Mouse (Mus musculus) bone marrow, adult 2 months (tissue): ENCODE measurements at regions not wholly inside any gene's neighbourhood (a gene's known extent, or its start where the extent isn't known, plus 50 kb on each side); places are given as distances from the start of the nearest gene placed in this dataset.
"Not testable (repeated sequence)": the region's sequence is repeated elsewhere in the genome, so short reads cannot be mapped to it uniquely, and the experiment has no call there.

Experiments
- CTCF ChIP-seq: fragments of 200-500 bp; IDR thresholded peaks from 2 replicates; pipeline ENCODE4 v1.5.1; 2011; ENCODE audit warnings: low read length, control low read depth; ENCODE audit not compliant: control insufficient read depth, insufficient read depth
- POLR2A ChIP-seq: fragments of 200-500 bp; IDR thresholded peaks from 2 replicates; pipeline ENCODE4 v1.6.1; 2011; ENCODE audit warnings: low read depth, mild to moderate bottlenecking, control low read depth, low read length, borderline replicate concordance; ENCODE audit not compliant: control insufficient read depth

DNA sequence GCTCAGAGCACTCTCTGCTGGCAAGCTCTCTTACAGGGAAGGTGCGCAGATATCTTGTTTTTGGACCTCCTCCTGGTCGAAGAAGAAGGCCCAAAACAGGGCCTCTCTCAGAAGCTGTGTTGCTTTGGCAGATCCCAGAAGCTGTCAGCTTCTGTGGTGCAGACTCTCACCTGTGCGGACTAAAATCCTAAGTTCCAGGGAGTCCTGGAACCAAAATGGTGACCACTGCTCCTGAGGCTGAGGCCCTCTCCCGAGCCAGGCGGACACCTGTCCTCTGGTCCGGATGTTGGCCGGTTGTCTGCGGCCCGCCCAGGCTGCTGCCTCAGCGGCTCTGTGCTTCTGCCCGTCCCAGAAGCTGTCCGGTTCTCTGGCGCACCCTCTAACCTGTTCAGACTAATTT, 318.6 kb downstream of the Dad1 start:
- TF ChIP-seq CTCF, POLR2A: not testable (repeated sequence)
